Mouse (Mus musculus) liver, adult (tissue): ENCODE data around the gene 4921504E06Rik.

Experiments
- GATA4 ChIP-seq: IDR thresholded peaks from 2 replicates; pipeline ENCODE4 v1.6.1; 2014; ENCODE audit warnings: mild to moderate bottlenecking, low read length; ENCODE audit not compliant: insufficient replicate concordance

The 4921504E06Rik gene

DNA sequence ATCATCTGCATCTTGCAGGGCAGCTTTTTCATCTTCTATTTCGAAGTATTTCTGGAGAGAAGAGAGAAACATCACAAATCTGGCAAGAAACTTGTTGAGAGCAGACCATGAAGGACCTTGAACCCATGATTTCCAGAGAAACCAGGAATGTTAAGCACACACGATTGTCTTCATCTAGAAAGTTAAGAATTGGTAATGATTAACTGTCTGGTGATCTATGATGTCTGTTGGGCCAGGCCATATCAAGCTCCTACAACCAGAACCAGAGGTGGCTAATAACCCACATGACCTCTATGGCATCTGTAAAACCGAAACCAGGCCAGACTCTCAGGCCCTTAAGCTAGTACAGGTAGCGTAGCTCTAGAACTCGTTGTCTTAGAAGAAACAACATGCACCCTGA, 29.6 kb downstream of the 4921504E06Rik start:
- TF ChIP-seq GATA4: no peak

DNA sequence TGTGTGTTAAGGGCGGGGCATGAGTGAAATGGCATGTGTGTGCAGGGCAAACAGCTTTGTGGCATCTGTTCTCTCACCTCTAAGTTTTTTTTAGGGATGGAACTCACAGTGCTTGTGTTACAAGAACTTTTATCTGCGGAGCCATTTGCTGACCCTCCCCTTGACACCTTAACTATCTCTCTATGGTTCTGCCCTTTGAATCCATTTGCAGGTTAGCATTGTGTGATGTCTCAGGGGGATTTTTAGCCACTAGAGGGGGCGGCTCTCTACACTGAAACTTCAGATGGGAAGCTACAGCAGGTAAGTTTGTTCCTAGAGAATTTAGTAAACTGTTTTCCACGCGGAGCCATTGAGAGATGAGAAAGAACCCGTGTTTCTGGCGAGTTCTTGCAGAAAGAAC, 32.1 kb downstream of the 4921504E06Rik start:
- TF ChIP-seq GATA4: no peak

DNA sequence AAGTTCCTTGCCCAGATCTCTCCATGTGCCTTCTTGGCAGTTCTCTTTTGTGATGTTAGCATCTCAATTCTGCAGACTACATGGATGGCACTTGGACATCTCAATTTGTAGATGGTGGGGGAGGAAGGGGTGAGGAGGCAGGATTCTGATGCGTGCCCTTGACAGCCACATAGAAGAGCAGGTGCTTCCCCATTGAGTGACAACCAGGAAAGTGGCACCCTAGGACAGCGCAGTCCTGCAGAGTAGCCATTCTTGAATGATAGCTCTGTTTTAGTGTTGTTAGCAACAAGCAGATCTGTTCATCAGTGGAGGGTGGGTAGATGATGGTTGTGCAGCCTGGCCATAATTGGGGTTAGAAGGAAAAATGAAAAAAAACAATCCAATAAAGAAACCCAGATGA, 33.1 kb downstream of the 4921504E06Rik start:
- no peak for TF ChIP-seq GATA4

DNA sequence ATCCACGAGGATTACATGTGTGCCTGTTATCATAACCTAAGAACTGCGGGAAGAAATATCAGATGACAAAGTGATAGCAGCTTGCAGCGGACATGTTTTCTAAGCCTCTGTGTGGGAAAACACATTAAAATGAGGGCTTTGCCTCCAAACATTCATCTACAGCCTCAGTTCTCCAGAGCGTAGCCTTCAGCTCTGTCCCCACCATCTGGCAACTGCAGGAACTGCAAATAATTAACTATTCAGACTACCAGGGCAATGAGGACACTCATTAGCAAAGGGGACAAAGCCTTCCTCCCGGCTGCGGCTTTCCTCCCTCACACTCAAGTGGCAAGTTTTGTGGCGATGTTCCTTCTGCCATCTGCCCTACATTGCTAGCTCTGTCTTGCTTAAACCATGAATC, 33.9 kb downstream of the 4921504E06Rik start:
- no peak for TF ChIP-seq GATA4

DNA sequence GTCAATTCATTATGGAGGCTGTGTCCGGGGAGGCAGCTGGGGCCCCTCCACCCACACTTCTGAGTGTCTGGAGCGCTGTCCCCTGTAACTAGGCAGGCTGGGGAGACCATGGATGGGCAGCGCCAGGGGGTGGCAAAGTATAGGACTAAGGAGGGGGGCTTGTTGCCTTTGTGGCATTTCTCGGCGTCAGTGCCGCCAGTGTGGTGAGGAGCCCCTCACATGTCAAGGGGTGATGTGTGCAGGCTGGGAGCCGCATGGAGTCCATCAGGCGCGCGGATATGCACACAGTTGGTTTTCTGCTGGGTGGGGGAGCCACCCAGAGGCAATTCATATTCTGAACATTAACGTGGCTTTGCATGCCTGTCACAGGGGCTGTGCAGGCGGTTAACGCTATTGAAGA, 35.8 kb downstream of the 4921504E06Rik start:
- TF ChIP-seq GATA4: no peak

DNA sequence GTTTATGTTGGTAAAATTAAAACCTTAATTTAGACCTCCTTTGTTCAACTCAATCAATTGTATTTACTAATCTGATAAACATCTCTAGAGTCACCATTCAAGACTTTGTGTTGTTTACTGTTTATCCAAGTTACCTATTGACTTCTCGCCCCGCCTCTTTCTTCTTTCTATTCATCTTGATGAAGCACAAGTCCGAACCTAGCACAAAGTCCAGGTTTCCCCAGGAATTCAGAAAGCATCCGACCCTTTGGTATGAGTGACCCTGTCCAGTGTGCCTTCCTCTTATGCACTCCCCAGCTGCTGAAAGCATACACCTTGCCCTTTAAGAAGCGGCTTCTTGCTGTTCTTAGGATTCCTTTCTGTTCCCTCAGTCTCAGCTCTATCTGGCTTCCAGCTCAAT, 41.3 kb downstream of the 4921504E06Rik start:
- no peak for TF ChIP-seq GATA4

DNA sequence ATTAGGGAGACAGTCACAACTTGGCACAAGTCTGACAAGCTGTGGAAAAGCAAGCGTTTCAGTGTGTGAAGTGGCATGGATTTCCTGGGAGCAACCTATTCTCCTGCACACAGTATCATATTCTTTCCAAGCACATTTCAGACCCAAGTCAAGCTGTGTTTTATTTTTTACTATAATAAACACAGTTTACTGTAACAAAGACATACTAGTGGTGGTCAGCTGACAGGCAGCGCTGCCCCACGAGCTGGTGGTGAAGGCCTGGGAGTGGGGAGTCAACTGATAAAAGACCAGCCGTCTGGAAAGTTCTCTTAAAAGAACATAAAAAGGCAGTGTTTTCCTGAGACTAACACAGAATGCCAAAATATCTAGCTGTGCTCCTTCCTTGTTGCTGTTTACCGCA, 42.7 kb downstream of the 4921504E06Rik start:
- no peak for TF ChIP-seq GATA4

DNA sequence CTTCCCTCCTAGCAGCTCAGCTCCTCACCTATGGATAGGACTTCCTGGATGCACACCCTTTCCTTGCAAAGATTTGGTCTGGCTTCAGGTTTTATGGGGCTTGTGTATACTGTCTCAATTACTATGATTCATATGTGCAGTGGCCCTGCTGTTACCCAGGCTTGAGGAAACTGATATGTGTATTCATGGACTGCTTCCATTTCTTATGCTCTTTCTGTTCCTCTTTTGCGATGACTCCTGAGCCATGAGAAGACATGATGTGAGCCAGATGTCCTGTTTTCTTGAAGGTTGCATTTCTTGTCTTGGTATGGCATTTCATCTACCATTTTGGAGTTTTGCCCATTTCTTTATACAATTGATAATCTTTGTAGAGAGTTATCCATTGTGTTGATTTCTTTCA, 48.0 kb downstream of the 4921504E06Rik start:
- no peak for TF ChIP-seq GATA4

DNA sequence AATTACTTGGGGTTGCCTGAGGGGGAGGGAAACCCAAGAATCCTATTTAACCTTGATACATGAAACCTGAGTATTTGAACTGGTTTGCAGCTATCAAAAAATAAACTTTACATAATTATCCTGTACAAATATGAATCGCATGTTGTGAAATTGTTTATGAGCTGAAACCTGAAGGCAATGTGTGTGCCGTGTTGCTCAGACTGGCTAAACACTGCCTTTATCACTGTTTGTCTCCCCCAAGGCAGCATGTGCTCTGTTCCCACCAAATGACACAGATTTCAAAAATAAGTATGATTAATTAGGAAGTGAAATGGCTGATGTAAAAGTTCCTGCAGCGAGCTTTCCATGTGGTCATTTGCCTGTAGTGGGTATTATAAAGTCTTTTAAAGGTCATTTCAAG, 63.5 kb downstream of the 4921504E06Rik start:
- no peak for TF ChIP-seq GATA4

DNA sequence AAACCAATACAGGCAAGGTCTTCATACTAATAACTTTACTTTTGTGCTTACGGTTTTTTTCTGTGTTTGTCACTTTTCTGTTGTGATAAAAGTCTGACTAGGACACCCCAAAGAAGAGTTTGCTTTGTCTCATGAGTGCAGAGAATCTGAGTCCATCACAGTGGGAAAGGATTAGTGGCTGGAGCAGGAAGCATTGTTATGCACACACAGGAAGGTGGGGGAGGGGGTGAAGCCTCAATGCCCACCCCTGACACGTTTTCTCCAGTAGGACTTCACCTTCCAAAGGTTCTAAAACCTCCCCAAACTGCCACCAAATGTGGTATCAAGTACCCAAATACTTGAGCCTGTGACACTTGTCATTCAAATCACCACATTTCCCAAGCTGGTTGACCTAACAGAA, 91.8 kb downstream of the 4921504E06Rik start:
- TF ChIP-seq GATA4: no peak

DNA sequence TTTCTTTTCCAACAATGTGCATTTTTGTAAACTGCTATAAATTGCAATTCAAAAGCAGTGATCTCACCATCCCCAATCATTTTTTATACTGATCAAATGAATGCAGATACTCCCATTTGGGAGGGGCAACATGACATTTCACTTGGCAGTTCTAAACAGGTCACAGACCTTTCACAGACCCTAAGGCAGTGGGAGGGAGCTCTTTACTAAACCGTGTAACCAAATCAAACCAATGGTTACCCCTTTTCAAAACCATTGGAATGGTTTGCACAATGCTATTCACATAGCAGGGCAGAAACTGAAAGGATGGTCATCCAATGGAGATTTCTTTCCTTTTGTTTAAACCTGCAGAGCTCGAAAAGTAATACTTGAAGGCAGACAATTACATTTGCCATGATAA, 94.9 kb downstream of the 4921504E06Rik start:
- no peak for TF ChIP-seq GATA4

DNA sequence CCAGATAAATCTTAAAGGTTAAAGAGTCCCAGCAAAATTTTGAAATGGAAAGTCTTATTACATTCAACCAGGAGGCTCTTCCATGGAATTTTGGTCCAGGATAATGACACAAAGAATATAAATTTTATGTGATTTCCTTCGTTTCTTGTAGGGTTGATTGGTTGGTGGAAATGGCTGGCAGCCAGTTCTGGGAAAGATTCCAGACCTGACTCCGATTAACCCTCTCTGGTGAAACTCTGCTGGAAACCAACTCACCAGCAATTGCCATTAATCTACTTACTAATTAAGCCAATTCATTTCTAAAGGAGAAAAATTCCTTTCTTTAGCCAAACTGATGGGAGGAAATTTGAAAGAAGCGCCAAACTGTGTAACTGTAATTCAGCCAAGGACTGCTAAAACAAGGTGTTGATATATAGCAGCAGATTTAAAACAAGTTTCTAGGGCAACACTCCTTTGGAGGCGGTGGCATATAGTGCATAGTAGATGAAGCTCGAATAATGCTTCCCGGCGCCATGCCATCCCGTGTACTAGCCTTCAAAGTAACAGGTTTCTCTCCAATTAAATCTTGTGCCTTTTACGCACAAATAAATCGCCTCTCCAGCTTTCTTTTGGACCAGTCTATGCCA, 97.7 kb downstream of the 4921504E06Rik start:
- no peak for TF ChIP-seq GATA4

DNA sequence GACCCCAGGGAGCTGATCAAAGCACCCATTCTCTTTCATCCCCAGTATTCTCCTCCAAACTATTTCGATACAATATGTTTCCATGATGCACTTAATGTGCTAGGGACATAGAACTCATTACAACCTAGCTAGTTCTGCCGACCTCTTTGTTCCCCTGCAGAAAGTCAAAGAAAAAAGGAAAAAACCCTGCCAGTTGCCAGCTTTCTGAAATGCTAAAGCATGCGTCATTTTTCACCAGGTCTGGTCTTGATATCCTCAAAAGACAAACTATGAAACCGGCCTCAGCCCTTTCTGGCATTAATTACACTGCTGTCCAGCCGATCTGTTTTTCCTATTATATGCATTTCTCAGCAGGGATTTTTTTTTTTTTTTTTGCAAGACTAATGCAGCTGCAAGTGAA, 98.5 kb downstream of the 4921504E06Rik start:
- TF ChIP-seq GATA4: no peak

DNA sequence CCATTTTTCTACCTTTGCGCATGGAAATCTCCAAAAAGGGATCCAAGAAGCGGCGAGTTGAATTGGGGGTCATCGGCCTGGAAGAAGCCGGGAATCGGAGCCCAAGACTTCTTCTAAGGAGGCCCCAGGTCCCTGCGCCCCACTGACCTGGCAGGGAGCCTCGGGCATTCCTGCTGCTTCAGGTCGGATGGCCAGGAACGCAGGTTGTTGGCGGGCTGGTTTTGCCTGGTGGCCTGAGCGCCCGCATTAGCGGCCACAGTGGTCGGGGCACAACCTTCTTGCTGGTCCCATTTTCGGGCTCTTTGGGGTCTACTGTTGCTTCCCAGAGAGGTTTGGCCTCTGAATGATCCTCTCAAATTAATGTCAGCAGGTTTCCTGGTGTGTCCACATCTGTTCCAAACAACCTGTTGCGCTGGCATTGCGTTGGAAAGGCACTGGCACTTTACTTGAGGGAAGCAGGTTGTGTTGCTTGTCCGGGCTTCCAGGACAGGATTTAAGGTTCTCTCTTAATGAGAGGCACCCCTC, 101.1 kb downstream of the 4921504E06Rik start:
- TF ChIP-seq GATA4: no peak

DNA sequence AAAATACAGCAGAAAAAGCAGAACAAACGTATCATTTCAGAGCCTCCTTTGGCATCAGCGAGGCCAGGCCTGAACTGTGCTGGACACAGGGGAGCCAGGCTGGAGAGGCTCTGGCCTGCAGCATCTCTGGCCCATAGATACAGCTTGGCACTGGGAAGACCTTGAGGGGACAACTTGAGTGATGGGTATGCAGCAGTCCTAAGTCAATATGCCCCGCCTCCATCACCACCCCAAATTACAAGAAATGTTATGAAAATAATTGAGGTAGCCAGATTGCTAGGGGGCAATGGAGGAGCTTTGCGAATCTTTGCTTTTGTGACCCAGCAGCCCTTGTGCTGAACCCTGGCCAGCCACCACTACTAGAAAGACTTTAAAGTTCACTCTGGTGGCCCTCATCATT, 104.4 kb downstream of the 4921504E06Rik start:
- TF ChIP-seq GATA4: no peak

DNA sequence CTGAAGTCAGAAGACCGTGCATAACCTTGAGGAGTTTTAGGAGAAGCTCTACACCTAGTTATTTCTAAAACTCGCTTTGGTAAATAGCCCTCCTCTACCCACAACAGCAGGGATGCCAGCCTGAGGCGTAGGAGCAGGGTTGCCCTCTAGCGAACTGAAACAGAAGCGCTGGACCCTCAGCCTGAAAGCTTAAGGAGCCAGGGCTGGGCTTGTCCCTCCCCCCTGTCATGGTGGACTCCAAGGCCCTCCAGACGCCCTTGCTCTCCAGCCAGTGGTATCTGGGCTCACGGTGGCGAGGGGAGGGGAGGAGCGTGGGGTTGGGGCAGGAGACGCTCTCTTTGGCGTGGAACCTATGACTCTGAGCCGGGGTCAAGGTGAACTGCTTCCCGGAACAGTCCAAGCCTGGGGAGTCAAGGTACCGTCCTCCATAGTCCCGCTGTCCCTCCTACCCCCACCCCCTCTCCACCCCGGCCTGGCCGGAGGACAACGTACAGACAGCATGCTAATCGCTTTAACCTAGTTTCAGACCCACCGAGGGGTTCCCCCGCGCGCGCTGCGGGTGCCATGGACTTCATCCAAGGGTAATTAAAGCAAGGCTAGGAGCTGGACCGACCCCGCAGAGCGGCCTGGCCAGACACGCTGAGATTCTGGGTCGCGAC, 105.5 kb downstream of the 4921504E06Rik start:
- TF ChIP-seq GATA4: no peak

DNA sequence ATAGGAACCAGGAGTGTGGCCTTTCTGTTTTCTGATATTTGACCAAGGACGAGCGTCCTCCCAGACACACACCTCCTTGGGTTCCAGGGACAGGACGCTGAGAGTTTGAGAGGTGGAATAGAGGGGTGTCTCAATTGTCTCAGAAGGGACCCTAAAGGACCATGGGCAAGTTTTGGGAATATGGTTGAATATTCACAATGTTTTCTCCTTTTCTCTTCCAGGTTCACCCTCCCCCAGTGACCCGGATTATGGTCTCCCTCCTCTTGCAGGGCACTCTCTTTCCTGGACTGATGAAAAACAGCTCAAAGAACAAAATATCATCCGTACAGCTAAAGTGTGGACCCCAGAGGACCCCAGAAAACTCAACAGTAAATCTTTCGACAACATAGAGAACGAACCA, 107.0 kb downstream of the 4921504E06Rik start:
- TF ChIP-seq GATA4: no peak

DNA sequence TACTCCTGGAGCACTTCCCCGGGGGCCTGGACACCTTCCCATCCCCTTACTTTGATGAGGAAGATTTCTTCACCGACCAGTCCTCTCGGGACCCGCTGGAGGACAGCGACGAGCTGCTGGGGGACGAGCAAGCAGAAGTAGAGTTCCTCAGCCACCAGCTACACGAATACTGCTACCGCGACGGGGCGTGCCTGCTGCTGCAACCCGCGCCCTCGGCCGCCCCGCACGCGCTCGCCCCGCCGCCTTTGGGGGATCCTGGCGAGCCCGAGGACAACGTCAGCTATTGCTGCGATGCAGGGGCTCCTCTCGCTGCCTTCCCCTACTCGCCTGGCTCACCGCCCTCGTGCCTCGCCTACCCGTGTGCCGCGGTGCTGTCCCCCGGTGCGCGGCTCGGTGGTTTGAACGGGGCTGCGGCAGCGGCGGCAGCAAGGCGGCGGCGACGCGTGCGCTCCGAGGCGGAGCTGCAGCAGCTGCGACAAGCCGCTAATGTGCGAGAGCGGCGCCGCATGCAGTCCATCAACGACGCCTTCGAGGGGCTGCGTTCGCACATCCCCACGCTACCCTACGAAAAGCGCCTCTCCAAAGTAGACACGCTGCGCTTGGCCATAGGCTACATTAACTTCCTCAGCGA, 107.7 kb downstream of the 4921504E06Rik start:
- TF ChIP-seq GATA4: no peak
